17 mouse cellular contexts compared by ENCODE assay signal in genomic region chr9:117379448-117379983, GRCm38 (mm10).
DNase-seq lines count a peak whose midpoint lies in the region; ATAC-seq and TF ChIP-seq lines count a peak whose summit lies in the region.
"Had no signal": no experiment of that assay in that cellular context is flagged by ENCODE, and none has a peak within 500 bp of the region (broad histone marks: within the 10 kb centered on the region; RNA-seq: fewer than 3 reads in every experiment).

No protein-coding gene starts in this region.

- H3K27ac ChIP-seq in forebrain, embryonic 10.5 days: peak overlapping the region; percentile 51; the same call in 1 of the 2 replicates
- H3K27ac ChIP-seq in forebrain, postnatal 0 days (ENCODE audit: low read depth, low read length): no peak overlapping the region
- peak overlapping the region; percentile 67 for H3K27ac ChIP-seq in embryonic facial prominence, embryonic 13.5 days
- H3K27ac ChIP-seq in kidney, embryonic 16.5 days (ENCODE audit: low read length): peak overlapping the region; percentile 77
- H3K27ac ChIP-seq in limb, embryonic 14.5 days (replicated peaks; ENCODE audit: low read depth, low read length): peak overlapping the region; percentile 27; the same call in 1 of the 2 replicates
- H3K27ac ChIP-seq: heart, embryonic 13.5 days; liver, embryonic 15.5 days; midbrain, embryonic 12.5 days had no signal

- 55% methylated on average over 16 of the region's 16 CpGs for WGBS in forebrain, embryonic 10.5 days
- 47% methylated on average over 16 of the region's 16 CpGs for WGBS in forebrain, postnatal 0 days
- 35% methylated on average over 16 of the region's 16 CpGs for WGBS in embryonic facial prominence, embryonic 13.5 days
- 53% methylated on average over 16 of the region's 16 CpGs for WGBS in kidney, embryonic 16.5 days
- 39% methylated on average over 16 of the region's 16 CpGs for WGBS in limb, embryonic 14.5 days

- H3K4me3 ChIP-seq in forebrain, embryonic 10.5 days: no peak overlapping the region
- H3K4me3 ChIP-seq in forebrain, postnatal 0 days (ENCODE audit: low read depth, low read length): no peak overlapping the region
- no peak overlapping the region for H3K4me3 ChIP-seq in embryonic facial prominence, embryonic 13.5 days
- H3K4me3 ChIP-seq in kidney, embryonic 16.5 days (ENCODE audit: low read length): no peak overlapping the region
- H3K4me3 ChIP-seq in limb, embryonic 14.5 days (replicated peaks; ENCODE audit: low read length): no peak overlapping the region
- H3K4me3 ChIP-seq: heart, embryonic 13.5 days; hindbrain, embryonic 10.5 days; liver, embryonic 15.5 days; midbrain, embryonic 12.5 days had no signal

- no peak overlapping the region for H3K4me2 ChIP-seq in forebrain, postnatal 0 days (ENCODE audit: low read depth)
- peak overlapping the region; percentile 25 for H3K4me2 ChIP-seq in embryonic facial prominence, embryonic 13.5 days
- 0 out of 2 replicates have a peak overlapping the region, but pooled peaks have one; percentile 5 for H3K4me2 ChIP-seq in kidney, embryonic 16.5 days (replicated peaks; ENCODE audit: low read depth, low read length)
- peak overlapping the region; percentile 23 for H3K4me2 ChIP-seq in limb, embryonic 14.5 days (replicated peaks; ENCODE audit: low read depth, low read length, severe bottlenecking)
- H3K4me2 ChIP-seq: heart, embryonic 13.5 days; liver, embryonic 15.5 days; midbrain, embryonic 12.5 days had no signal

- DNase-seq in forebrain, embryonic 10.5 days (ENCODE audit: extremely low spot score, low spot score): no peak
- no peak for DNase-seq in forebrain, postnatal 0 days
- peak; percentile 33 for DNase-seq in limb, embryonic 14.5 days (ENCODE audit: low spot score)
- no peak for DNase-seq in testis, postnatal 14 days (ENCODE audit: low spot score)
- DNase-seq in ovary, postnatal 36 days (ENCODE audit: low spot score): no peak
- DNase-seq in heart, adult 8-10 months (ENCODE audit: low spot score): no peak
- DNase-seq: adrenal gland, adult 8-10 months; cerebellum, adult 9-10 months; retina, postnatal 1 day had no signal

- no peaks in the 10 kb centered on the region for H3K9me3 ChIP-seq in forebrain, embryonic 10.5 days
- H3K9me3 ChIP-seq in forebrain, postnatal 0 days (ENCODE audit: low read length): no peaks in the 10 kb centered on the region
- H3K9me3 ChIP-seq in embryonic facial prominence, embryonic 13.5 days: no peaks in the 10 kb centered on the region
- no peaks in the 10 kb centered on the region for H3K9me3 ChIP-seq in kidney, embryonic 16.5 days (ENCODE audit: low read length)
- no peaks in the 10 kb centered on the region for H3K9me3 ChIP-seq in limb, embryonic 14.5 days (ENCODE audit: control insufficient read depth, low read length)
- H3K9me3 ChIP-seq: heart, embryonic 13.5 days; hindbrain, embryonic 10.5 days; liver, embryonic 15.5 days; midbrain, embryonic 12.5 days had no signal

- TF ChIP-seq POLR2A in limb, embryonic 14.5 days (IDR thresholded peaks at IDR 0.05; ENCODE audit: borderline replicate concordance, extremely low read depth, insufficient read depth, insufficient read length): no peak

- H3K4me1 ChIP-seq in forebrain, embryonic 10.5 days: peaks cover 29% of the 10 kb centered on the region
- H3K4me1 ChIP-seq in forebrain, postnatal 0 days (ENCODE audit: insufficient read depth): no peaks in the 10 kb centered on the region
- H3K4me1 ChIP-seq in embryonic facial prominence, embryonic 13.5 days: peaks cover 43% of the 10 kb centered on the region
- H3K4me1 ChIP-seq in kidney, embryonic 16.5 days (ENCODE audit: insufficient read depth, low read length): peaks cover 44% of the 10 kb centered on the region
- peaks cover 27% of the 10 kb centered on the region for H3K4me1 ChIP-seq in limb, embryonic 14.5 days (ENCODE audit: control insufficient read depth, insufficient read depth, low read length)
- H3K4me1 ChIP-seq: liver, embryonic 15.5 days had no signal

- no peak for TF ChIP-seq CTCF in forebrain, postnatal 0 days (IDR thresholded peaks at IDR 0.05; ENCODE audit: low read depth)

- no peak for ATAC-seq in forebrain, postnatal 0 days
- ATAC-seq in embryonic facial prominence, embryonic 13.5 days (ENCODE audit: insufficient number of reproducible peaks, insufficient read depth, low FRiP score, low TSS enrichment, low read depth): no peak
- no peak for ATAC-seq in kidney, embryonic 16.5 days (ENCODE audit: low FRiP score, low TSS enrichment)
- peak; percentile 72 for ATAC-seq in limb, embryonic 14.5 days (ENCODE audit: low FRiP score, low read depth)
- ATAC-seq: inflammation-experienced regulatory T-cells, adult 6 months had no signal

- no peaks in the 10 kb centered on the region for H3K36me3 ChIP-seq in forebrain, embryonic 10.5 days (replicated peaks)
- no peaks in the 10 kb centered on the region for H3K36me3 ChIP-seq in forebrain, postnatal 0 days (ENCODE audit: insufficient read depth)
- no peaks in the 10 kb centered on the region for H3K36me3 ChIP-seq in embryonic facial prominence, embryonic 13.5 days
- no peaks in the 10 kb centered on the region for H3K36me3 ChIP-seq in kidney, embryonic 16.5 days (ENCODE audit: insufficient read depth, low read length)
- no peaks in the 10 kb centered on the region for H3K36me3 ChIP-seq in limb, embryonic 14.5 days (ENCODE audit: control insufficient read depth, insufficient read depth, low read length)
- H3K36me3 ChIP-seq: heart, embryonic 13.5 days; hindbrain, embryonic 10.5 days; liver, embryonic 15.5 days; midbrain, embryonic 12.5 days had no signal

- no peak overlapping the region for H3K9ac ChIP-seq in forebrain, postnatal 0 days
- H3K9ac ChIP-seq in embryonic facial prominence, embryonic 13.5 days: no peak overlapping the region
- no peak overlapping the region for H3K9ac ChIP-seq in kidney, embryonic 16.5 days (replicated peaks; ENCODE audit: low read length)
- H3K9ac ChIP-seq in limb, embryonic 14.5 days (ENCODE audit: low read depth, low read length, severe bottlenecking): no peak overlapping the region
- H3K9ac ChIP-seq: heart, embryonic 13.5 days; liver, embryonic 15.5 days; midbrain, embryonic 12.5 days had no signal

- H3K27me3 ChIP-seq in forebrain, embryonic 10.5 days (ENCODE audit: poor library complexity, severe bottlenecking): peaks cover 16% of the 10 kb centered on the region
- peaks cover 6% of the 10 kb centered on the region; the same call in 1 of the 2 replicates for H3K27me3 ChIP-seq in forebrain, postnatal 0 days (ENCODE audit: insufficient read depth, low read length)
- no peaks in the 10 kb centered on the region for H3K27me3 ChIP-seq in embryonic facial prominence, embryonic 13.5 days
- no peaks in the 10 kb centered on the region for H3K27me3 ChIP-seq in kidney, embryonic 16.5 days (ENCODE audit: insufficient read depth, low read length)
- no peaks in the 10 kb centered on the region for H3K27me3 ChIP-seq in limb, embryonic 14.5 days (ENCODE audit: control insufficient read depth, insufficient read depth, low read length)
- H3K27me3 ChIP-seq: heart, embryonic 13.5 days; liver, embryonic 15.5 days; Patski had no signal
